ENCODE assay signal across 17 mouse cellular contexts in genomic region chr6:6193906-6194305, GRCm38 (mm10).
"Had no signal": no experiment of that assay in that cellular context is flagged by ENCODE, and none has a peak within 500 bp of the region (broad histone marks: within the 10 kb centered on the region; RNA-seq: fewer than 3 reads in every experiment).

No protein-coding gene starts in this region.

- H3K9me3 ChIP-seq: limb, embryonic 10.5 days; liver, embryonic 13.5 days; stomach, embryonic 15.5 days had no signal

- DNase-seq: kidney, adult 18-20 months; kidney, adult 9 months; kidney, postnatal 14 days; kidney, postnatal 4 days; liver; liver, embryonic 13.5 days; lung, adult 2 months; lung, postnatal 14 days; lung, postnatal 4 days; midbrain, embryonic 14.5 days; right cerebral cortex, postnatal 25 days; spleen, adult 18-20 months; thymus, postnatal 25 days had no signal

- H3K27me3 ChIP-seq: limb, embryonic 13.5 days; liver, embryonic 13.5 days; stomach, embryonic 15.5 days had no signal

- H3K4me1 ChIP-seq: liver, embryonic 13.5 days had no signal

- H3K4me2 ChIP-seq: limb, embryonic 13.5 days; liver, embryonic 13.5 days; midbrain, embryonic 11.5 days; stomach, embryonic 15.5 days had no signal

- H3K9ac ChIP-seq: limb, embryonic 13.5 days; liver, embryonic 13.5 days; stomach, embryonic 15.5 days had no signal

- H3K36me3 ChIP-seq: stomach, embryonic 15.5 days had no signal

- H3K4me3 ChIP-seq: limb, embryonic 10.5 days; limb, embryonic 13.5 days; liver, embryonic 13.5 days; stomach, embryonic 15.5 days had no signal

- H3K27ac ChIP-seq: limb, embryonic 10.5 days; limb, embryonic 13.5 days; liver, embryonic 13.5 days; stomach, embryonic 15.5 days had no signal
